Mouse (Mus musculus): ENCODE measurements around the gene Cep63.

DNA sequence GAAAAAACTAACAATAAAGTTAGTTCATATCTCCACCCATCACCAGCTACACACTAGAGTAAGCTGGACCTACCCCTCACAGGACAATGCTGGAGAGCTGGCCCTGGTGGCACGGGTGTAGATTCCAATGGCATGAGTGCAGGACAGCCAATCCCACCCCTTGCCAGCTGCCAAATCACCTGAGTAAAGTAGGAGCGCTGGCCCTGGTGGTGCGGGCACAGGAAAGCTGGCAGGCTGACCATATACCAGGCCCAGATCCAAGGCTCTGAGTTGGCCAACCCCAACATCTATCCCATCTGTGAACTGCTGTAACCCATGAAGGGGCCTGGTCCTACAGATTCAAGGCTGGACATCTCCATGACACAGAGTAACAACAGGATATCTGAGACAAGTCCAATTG lies 17.1 kb downstream of the Cep63 start:
- TF ChIP-seq CTCF (IDR thresholded peaks at IDR 0.05; ENCODE audit: low read depth, low read length): no peak
- TF ChIP-seq GATA2 (IDR thresholded peaks at IDR 0.05; ENCODE audit: borderline replicate concordance, low read depth, low read length): no peak
- TF ChIP-seq TAL1 (conservative IDR thresholded peaks at IDR 0.05; ENCODE audit: low read depth, low read length): no peak
- TF ChIP-seq POLR2AphosphoS5 (IDR thresholded peaks at IDR 0.05; ENCODE audit: insufficient replicate concordance, low read depth, low read length): no peak
